ENCODE assay signal across 8 mouse cellular contexts in genomic region chr3:104779949-104780348, GRCm38 (mm10). TPM values are rescaled to one million over a fixed set of nuclear protein-coding genes. Genes with fewer than 3 reads are reported as not detected.
DNase-seq lines count a peak whose midpoint lies in the region; ATAC-seq and TF ChIP-seq lines count a peak whose summit lies in the region.

No protein-coding gene starts in this region.

- no peak overlapping the region for H3K9ac ChIP-seq in neural tube, embryonic 15.5 days (replicated peaks)
- no peak overlapping the region for H3K9ac ChIP-seq in heart, postnatal 0 days (replicated peaks; ENCODE audit: low read depth, low read length)
- H3K9ac ChIP-seq in liver, embryonic 14.5 days (replicated peaks): no peak overlapping the region

- H3K27me3 ChIP-seq in cerebellum, adult 2 months (ENCODE audit: control insufficient read depth, insufficient read depth, low read length): no peaks in the 10 kb centered on the region; the same call in 1 of the 2 replicates
- H3K27me3 ChIP-seq in neural tube, embryonic 15.5 days (replicated peaks): peaks cover 94% of the 10 kb centered on the region
- peaks cover 16% of the 10 kb centered on the region for H3K27me3 ChIP-seq in heart, postnatal 0 days (ENCODE audit: control insufficient read depth, insufficient read depth, low read length)
- peaks cover 81% of the 10 kb centered on the region for H3K27me3 ChIP-seq in liver, embryonic 14.5 days (ENCODE audit: control insufficient read depth, insufficient read depth, low read length)

- ATAC-seq in neural tube, embryonic 15.5 days (ENCODE audit: low FRiP score): no peak
- ATAC-seq in heart, postnatal 0 days (ENCODE audit: insufficient read depth, low read depth): no peak
- no peak for ATAC-seq in liver, embryonic 14.5 days (ENCODE audit: insufficient read depth)

- peak; percentile 24 to 40 for DNase-seq in cerebellum, adult 2 months
- no peak for DNase-seq in cerebellum, adult 11 months
- peak; percentile 71 for DNase-seq in neural tube, embryonic 10.5 days (ENCODE audit: extremely low spot score, low spot score)
- DNase-seq in cerebellum, postnatal 25 days: peak; percentile 62 to 73
- peak; percentile 80 for DNase-seq in heart, postnatal 0 days (ENCODE audit: low spot score)
- no peak for DNase-seq in liver, embryonic 14.5 days (ENCODE audit: low read depth in 3 of 3, low spot score in 3 of 3)
- DNase-seq in spleen, postnatal 36 days (ENCODE audit: low spot score in 2 of 2): peak; percentile 43 to 48

- H3K27ac ChIP-seq in cerebellum, adult 2 months (ENCODE audit: insufficient read depth, low read length): no peak overlapping the region
- H3K27ac ChIP-seq in neural tube, embryonic 15.5 days (replicated peaks): no peak overlapping the region
- no peak overlapping the region for H3K27ac ChIP-seq in heart, postnatal 0 days (ENCODE audit: low read depth)
- no peak overlapping the region for H3K27ac ChIP-seq in liver, embryonic 14.5 days

- no peaks in the 10 kb centered on the region for H3K4me1 ChIP-seq in cerebellum, adult 2 months (ENCODE audit: control insufficient read depth, insufficient read depth, low read length)
- H3K4me1 ChIP-seq in neural tube, embryonic 15.5 days: peaks cover 27% of the 10 kb centered on the region
- H3K4me1 ChIP-seq in heart, postnatal 0 days (ENCODE audit: control insufficient read depth, insufficient read depth): peaks cover 18% of the 10 kb centered on the region
- H3K4me1 ChIP-seq in liver, embryonic 14.5 days (replicated peaks; ENCODE audit: control insufficient read depth in 2 of 2, insufficient read depth in 2 of 2, low read length in 1 of 2): peaks cover 0 to 1% of the 10 kb centered on the region in 2 experiments; a peak in 1 of 4 replicates

- H3K36me3 ChIP-seq in neural tube, embryonic 15.5 days: no peaks in the 10 kb centered on the region
- no peaks in the 10 kb centered on the region for H3K36me3 ChIP-seq in heart, postnatal 0 days (replicated peaks; ENCODE audit: control insufficient read depth, insufficient read depth, low read length)
- H3K36me3 ChIP-seq in liver, embryonic 14.5 days (replicated peaks; ENCODE audit: control insufficient read depth, insufficient read depth, low read depth): no peaks in the 10 kb centered on the region

- no peak overlapping the region for H3K4me3 ChIP-seq in cerebellum, adult 2 months (replicated peaks; ENCODE audit: insufficient read depth, low read depth, low read length)
- H3K4me3 ChIP-seq in neural tube, embryonic 15.5 days (replicated peaks): no peak overlapping the region
- no peak overlapping the region; the same call in 1 of the 2 replicates for H3K4me3 ChIP-seq in heart, postnatal 0 days (ENCODE audit: low read depth, low read length)
- no peak overlapping the region for H3K4me3 ChIP-seq in liver, embryonic 14.5 days (ENCODE audit: insufficient read depth in 1 of 2, low read depth in 2 of 2, low read length in 2 of 2)

- no peak overlapping the region for H3K4me2 ChIP-seq in neural tube, embryonic 15.5 days
- no peak overlapping the region for H3K4me2 ChIP-seq in heart, postnatal 0 days (ENCODE audit: low read depth, low read length)
- H3K4me2 ChIP-seq in liver, embryonic 14.5 days (ENCODE audit: low read depth): no peak overlapping the region

- WGBS in cerebellum, adult 2 months: 5% methylated on average over 7 of the region's 7 CpGs
- WGBS in neural tube, embryonic 15.5 days: 1% methylated on average over 7 of the region's 7 CpGs
- 4% methylated on average over 7 of the region's 7 CpGs for WGBS in heart, postnatal 0 days
- 1% methylated on average over 7 of the region's 7 CpGs for WGBS in liver, embryonic 14.5 days (ENCODE audit: insufficient replicate concordance)

- H3K9me3 ChIP-seq in neural tube, embryonic 15.5 days (replicated peaks): no peaks in the 10 kb centered on the region
- no peaks in the 10 kb centered on the region for H3K9me3 ChIP-seq in heart, postnatal 0 days (replicated peaks; ENCODE audit: control insufficient read depth, low read length)
- no peaks in the 10 kb centered on the region for H3K9me3 ChIP-seq in liver, embryonic 14.5 days (ENCODE audit: control insufficient read depth, low read length)

- no peak for TF ChIP-seq EP300 in heart, postnatal 0 days (IDR thresholded peaks at IDR 0.05; ENCODE audit: low read depth)
- no peak for TF ChIP-seq EP300 in liver, embryonic 14.5 days (IDR thresholded peaks at IDR 0.05; ENCODE audit: low read depth)

- no peak for TF ChIP-seq POLR2A in cerebellum, adult 2 months (IDR thresholded peaks at IDR 0.05; ENCODE audit: borderline replicate concordance, insufficient read depth, low read length)

- TF ChIP-seq CTCF in cerebellum, adult 2 months (IDR thresholded peaks at IDR 0.05; ENCODE audit: borderline replicate concordance, insufficient read depth, low read depth, low read length): peak; percentile 72
- peak; percentile 84 for TF ChIP-seq CTCF in heart, postnatal 0 days (IDR thresholded peaks at IDR 0.05; ENCODE audit: low read depth)
- TF ChIP-seq CTCF in liver, embryonic 14.5 days (IDR thresholded peaks at IDR 0.05; ENCODE audit: low read depth): peak; percentile 95

RNA-seq across cellular contexts. Expression of gene Ppm1j, which starts 0.9 kb away (rescaled TPM):
- polyA plus RNA-seq in cerebellum, adult 2 months (2012; rRNA removed): 4.5 and 6.1 TPM in 2 replicates
- polyA plus RNA-seq in neural tube, embryonic 15.5 days (2015; fragmentation: Nextera tagmentation; extraction: Ambion mirVana): 2.3 and 2.8 TPM in 2 replicates
- 49.4 and 84.0 TPM in 2 replicates for total RNA-seq in heart, postnatal 0 days (2014; rRNA removed; ENCODE audit: low replicate concordance)
- polyA plus RNA-seq in heart, postnatal 0 days (2015; fragmentation: Nextera tagmentation; extraction: Ambion mirVana): 59.0 and 67.8 TPM in 2 replicates
- 0.17 and 0.28 TPM in 2 replicates for polyA plus RNA-seq in liver, embryonic 14.5 days (2012; rRNA removed)
- polyA plus RNA-seq in liver, embryonic 14.5 days (2014; fragmentation: Nextera tagmentation; extraction: Ambion mirVana): not detected in 2 replicates

RNA-seq across cellular contexts. Expression of gene Fam19a3, which starts 1.7 kb away (rescaled TPM):
- 0.41 and 0.43 TPM in 2 replicates for polyA plus RNA-seq in cerebellum, adult 2 months (2012; rRNA removed)
- polyA plus RNA-seq in neural tube, embryonic 15.5 days (2015; fragmentation: Nextera tagmentation; extraction: Ambion mirVana): 0.09 and 0.17 TPM in 2 replicates
- total RNA-seq in heart, postnatal 0 days (2014; rRNA removed; ENCODE audit: low replicate concordance): 0.77 and 1.1 TPM in 2 replicates
- polyA plus RNA-seq in heart, postnatal 0 days (2015; fragmentation: Nextera tagmentation; extraction: Ambion mirVana): 1.1 TPM in 2 replicates
- polyA plus RNA-seq in liver, embryonic 14.5 days (2012; rRNA removed): 0.01 TPM in 1 of 2 replicates, not detected in the other
- polyA plus RNA-seq in liver, embryonic 14.5 days (2014; fragmentation: Nextera tagmentation; extraction: Ambion mirVana): not detected in 2 replicates

RNA-seq across cellular contexts. Expression of gene Rhoc, which starts 8.2 kb away (rescaled TPM):
- polyA plus RNA-seq in cerebellum, adult 2 months (2012; rRNA removed): 30.6 and 31.2 TPM in 2 replicates
- 74.6 and 85.4 TPM in 2 replicates for polyA plus RNA-seq in neural tube, embryonic 15.5 days (2015; fragmentation: Nextera tagmentation; extraction: Ambion mirVana)
- 165 and 170 TPM in 2 replicates for total RNA-seq in heart, postnatal 0 days (2014; rRNA removed; ENCODE audit: low replicate concordance)
- polyA plus RNA-seq in heart, postnatal 0 days (2015; fragmentation: Nextera tagmentation; extraction: Ambion mirVana): 165 and 170 TPM in 2 replicates
- polyA plus RNA-seq in liver, embryonic 14.5 days (2012; rRNA removed): 14.5 and 14.8 TPM in 2 replicates
- 14.5 and 16.5 TPM in 2 replicates for polyA plus RNA-seq in liver, embryonic 14.5 days (2014; fragmentation: Nextera tagmentation; extraction: Ambion mirVana)

RNA-seq across cellular contexts. Expression of gene Mov10, which starts 38.4 kb away (rescaled TPM):
- polyA plus RNA-seq in cerebellum, adult 2 months (2012; rRNA removed): 3.2 and 4.1 TPM in 2 replicates
- 11.9 and 24.5 TPM in 2 replicates for polyA plus RNA-seq in neural tube, embryonic 15.5 days (2015; fragmentation: Nextera tagmentation; extraction: Ambion mirVana)
- total RNA-seq in heart, postnatal 0 days (2014; rRNA removed; ENCODE audit: low replicate concordance): 19.9 and 20.2 TPM in 2 replicates
- 13.2 and 14.0 TPM in 2 replicates for polyA plus RNA-seq in heart, postnatal 0 days (2015; fragmentation: Nextera tagmentation; extraction: Ambion mirVana)
- 8.1 and 8.3 TPM in 2 replicates for polyA plus RNA-seq in liver, embryonic 14.5 days (2012; rRNA removed)
- polyA plus RNA-seq in liver, embryonic 14.5 days (2014; fragmentation: Nextera tagmentation; extraction: Ambion mirVana): 16.3 and 19.8 TPM in 2 replicates

Comparison
In these comparisons a context has a peak if more than half of its experiments do, and no peak if none do; other contexts are left out.
1. DNase-seq: peak in cerebellum, adult 2 months (2 of 2), neural tube, embryonic 10.5 days (single experiment), cerebellum, postnatal 25 days (2 of 2), heart, postnatal 0 days (single experiment) and spleen, postnatal 36 days (2 of 2); none in cerebellum, adult 11 months (single experiment) and liver, embryonic 14.5 days (0 of 3).
2. Peak in every context shown above with its lines, with median percentiles within 50 percentile points of each other: CTCF ChIP-seq.